Comparison of ENCODE assay signal across 8 mouse cellular contexts in genomic region chr10:80386735-80387471, GRCm38 (mm10). TPM values are rescaled to one million over a fixed set of nuclear protein-coding genes. Genes with fewer than 3 reads are reported as not detected.
DNase-seq lines count a peak whose midpoint lies in the region; ATAC-seq and TF ChIP-seq lines count a peak whose summit lies in the region.

No protein-coding gene starts in this region.

- TF ChIP-seq RAD21 in CH12.LX (IDR thresholded peaks at IDR 0.05; ENCODE audit: low read depth, low read length) = no peak

- 5% methylated on average over 81 of the region's 94 CpGs for WGBS in heart, adult 2 months
- WGBS in embryonic facial prominence, embryonic 13.5 days = under 1% methylated on average over 82 of the region's 94 CpGs
- under 1% methylated on average over 80 of the region's 94 CpGs for WGBS in intestine, embryonic 16.5 days
- under 1% methylated on average over 65 of the region's 94 CpGs for WGBS in midbrain, postnatal 0 days

- ATAC-seq in embryonic facial prominence, embryonic 13.5 days (ENCODE audit: insufficient number of reproducible peaks, insufficient read depth, low FRiP score, low TSS enrichment, low read depth) = no peak
- ATAC-seq in intestine, embryonic 16.5 days = peak; percentile 4; the same call in 1 of the 2 replicates
- no peak for ATAC-seq in midbrain, postnatal 0 days (ENCODE audit: low FRiP score)

- H3K36me3 ChIP-seq in heart, adult 2 months (ENCODE audit: control insufficient read depth, insufficient read depth, low read length) = no peaks in the 10 kb centered on the region
- H3K36me3 ChIP-seq in CH12.LX (replicated peaks in 1 of 2; ENCODE audit: control insufficient read depth in 1 of 2, insufficient read depth in 1 of 2, low read length in 1 of 2) = peaks cover 11 to 52% of the 10 kb centered on the region in 2 experiments
- H3K36me3 ChIP-seq in embryonic facial prominence, embryonic 13.5 days = peaks cover 57% of the 10 kb centered on the region
- H3K36me3 ChIP-seq in intestine, embryonic 16.5 days (ENCODE audit: control insufficient read depth, insufficient read depth, low read length) = peaks cover 9% of the 10 kb centered on the region
- peaks cover 15% of the 10 kb centered on the region for H3K36me3 ChIP-seq in midbrain, postnatal 0 days (ENCODE audit: insufficient read depth, low read length)

- peak; percentile 35 to 53 for DNase-seq in heart, adult 2 months
- DNase-seq in heart, postnatal 10 days = no peak
- DNase-seq in CH12.LX (ENCODE audit: extremely low read depth) = no peak
- DNase-seq in midbrain, postnatal 0 days (ENCODE audit: low spot score) = no peak
- DNase-seq in gastrocnemius, postnatal 25 days = no peak
- DNase-seq in frontal cortex, adult 2 months (ENCODE audit: extremely low spot score in 1 of 2, low spot score in 1 of 2) = no peak

- H3K9ac ChIP-seq in heart, adult 2 months (ENCODE audit: low read depth, low read length) = peak overlapping the region; percentile 91
- peak overlapping the region; percentile 57; the same call in 1 of the 2 replicates for H3K9ac ChIP-seq in CH12.LX (ENCODE audit: insufficient read depth, low read depth)
- H3K9ac ChIP-seq in embryonic facial prominence, embryonic 13.5 days = peak overlapping the region; percentile 98
- H3K9ac ChIP-seq in intestine, embryonic 16.5 days (ENCODE audit: low read depth, low read length) = peak overlapping the region; percentile 91
- H3K9ac ChIP-seq in midbrain, postnatal 0 days (replicated peaks; ENCODE audit: low read length, poor library complexity, severe bottlenecking) = peak overlapping the region; percentile 99

- H3K4me3 ChIP-seq in heart, adult 2 months = peak overlapping the region; percentile 57
- H3K4me3 ChIP-seq in CH12.LX (replicated peaks in 1 of 3; ENCODE audit: low read depth in 2 of 3, low read length in 2 of 3, poor library complexity in 1 of 3) = peak overlapping the region; percentile 13 to 68 (median 59)
- H3K4me3 ChIP-seq in embryonic facial prominence, embryonic 13.5 days = peak overlapping the region; percentile 91
- H3K4me3 ChIP-seq in intestine, embryonic 16.5 days (ENCODE audit: low read length) = peak overlapping the region; percentile 83
- H3K4me3 ChIP-seq in midbrain, postnatal 0 days (ENCODE audit: low read depth, low read length) = peak overlapping the region; percentile 59

- H3K79me2 ChIP-seq in heart, adult 2 months (replicated peaks; ENCODE audit: control insufficient read depth, insufficient read depth, low read length) = peaks cover 4% of the 10 kb centered on the region
- no peaks in the 10 kb centered on the region for H3K79me2 ChIP-seq in CH12.LX (replicated peaks; ENCODE audit: control insufficient read depth, extremely low read depth, insufficient read depth, poor library complexity, severe bottlenecking)

- intact Hi-C loops in heart, adult 2 months (cut with DNase I) = no loop called here
- intact Hi-C loops in heart, postnatal 10 days (cut with DNase I) = no loop called here

- in situ Hi-C loops in CH12.LX (cut with MboI; ENCODE audit: low pct_ligation_motif_present, low pct_unique_long_range_greater_than_20kb, low sequenced_read_pairs) = loop anchor here (5.0 kb wide), 1 partner anchor 40 kb away; no protein-coding TSS in a partner anchor

- no peaks in the 10 kb centered on the region for H3K27me3 ChIP-seq in heart, adult 2 months (ENCODE audit: control insufficient read depth, insufficient read depth, low read length)
- H3K27me3 ChIP-seq in CH12.LX (replicated peaks) = no peaks in the 10 kb centered on the region
- no peaks in the 10 kb centered on the region for H3K27me3 ChIP-seq in embryonic facial prominence, embryonic 13.5 days
- H3K27me3 ChIP-seq in intestine, embryonic 16.5 days (replicated peaks; ENCODE audit: control insufficient read depth, insufficient read depth, low read length) = no peaks in the 10 kb centered on the region
- H3K27me3 ChIP-seq in midbrain, postnatal 0 days (ENCODE audit: insufficient read depth, low read length) = no peaks in the 10 kb centered on the region

- TF ChIP-seq EP300 in heart, adult 2 months (IDR thresholded peaks at IDR 0.05; ENCODE audit: insufficient read depth, low read depth, low read length) = no peak
- TF ChIP-seq EP300 in CH12.LX (IDR thresholded peaks at IDR 0.05; ENCODE audit: low read length) = no peak

- H3K9me3 ChIP-seq in CH12.LX (replicated peaks; ENCODE audit: low read length) = no peaks in the 10 kb centered on the region
- no peaks in the 10 kb centered on the region for H3K9me3 ChIP-seq in embryonic facial prominence, embryonic 13.5 days
- no peaks in the 10 kb centered on the region for H3K9me3 ChIP-seq in intestine, embryonic 16.5 days (ENCODE audit: control insufficient read depth, low read length)
- H3K9me3 ChIP-seq in midbrain, postnatal 0 days (ENCODE audit: low read length) = no peaks in the 10 kb centered on the region

- dilution Hi-C loops in CH12.LX (cut with MboI; ENCODE audit: extremely low pct_ligation_motif_present, extremely low pct_unique_long_range_greater_than_20kb, low sequenced_read_pairs) = no loop called here

- TF ChIP-seq POLR2A in heart, adult 2 months (IDR thresholded peaks at IDR 0.05; ENCODE audit: insufficient read depth, low read depth, low read length) = no peak
- TF ChIP-seq POLR2A in CH12.LX (IDR thresholded peaks at IDR 0.05; ENCODE audit: low read depth, low read length) = no peak

- peak overlapping the region; percentile 23 for H3K27ac ChIP-seq in heart, adult 2 months
- H3K27ac ChIP-seq in CH12.LX (ENCODE audit: insufficient read depth, low read depth) = no peak overlapping the region
- H3K27ac ChIP-seq in embryonic facial prominence, embryonic 13.5 days = peak overlapping the region; percentile 92
- peak overlapping the region; percentile 82 for H3K27ac ChIP-seq in intestine, embryonic 16.5 days (ENCODE audit: low read length)
- H3K27ac ChIP-seq in midbrain, postnatal 0 days (ENCODE audit: low read depth, low read length) = peak overlapping the region; percentile 96

- H3K4me1 ChIP-seq in heart, adult 2 months (ENCODE audit: control insufficient read depth, insufficient read depth, low read length) = peaks cover 5% of the 10 kb centered on the region
- H3K4me1 ChIP-seq in CH12.LX (ENCODE audit: control insufficient read depth in 1 of 2, insufficient read depth in 2 of 2) = peaks cover 35 to 52% of the 10 kb centered on the region in 2 experiments
- H3K4me1 ChIP-seq in embryonic facial prominence, embryonic 13.5 days = peaks cover 41% of the 10 kb centered on the region
- H3K4me1 ChIP-seq in intestine, embryonic 16.5 days (ENCODE audit: control insufficient read depth, insufficient read depth, low read length) = peaks cover 36% of the 10 kb centered on the region
- peaks cover 16% of the 10 kb centered on the region for H3K4me1 ChIP-seq in midbrain, postnatal 0 days (ENCODE audit: insufficient read depth, low read length)

- no peak for TF ChIP-seq CTCF in heart, adult 2 months (IDR thresholded peaks at IDR 0.05)
- TF ChIP-seq CTCF in CH12.LX (conservative IDR thresholded peaks at IDR 0.05 in 1 of 2, IDR thresholded peaks at IDR 0.05 in 1 of 2; ENCODE audit: low read depth in 2 of 2, low read length in 2 of 2) = no peak
- TF ChIP-seq CTCF in midbrain, postnatal 0 days (IDR thresholded peaks at IDR 0.05) = no peak

- peak overlapping the region; percentile 35 for H3K4me2 ChIP-seq in CH12.LX (ENCODE audit: insufficient read depth, low read depth, poor library complexity, severe bottlenecking)
- peak overlapping the region; percentile 92 for H3K4me2 ChIP-seq in embryonic facial prominence, embryonic 13.5 days
- H3K4me2 ChIP-seq in intestine, embryonic 16.5 days (ENCODE audit: low read depth, low read length) = peak overlapping the region; percentile 90
- peak overlapping the region; percentile 94 for H3K4me2 ChIP-seq in midbrain, postnatal 0 days (ENCODE audit: low read depth, low read length, poor library complexity, severe bottlenecking)

RNA-seq across cellular contexts. Expression of gene Mex3d, which starts 0.6 kb away (rescaled TPM):
- total RNA-seq in heart, adult 2 months (2021) = 1 to 10 TPM; 7.3 to 7.5 TPM
- 5.8 and 7.9 TPM in 2 replicates for polyA plus RNA-seq in heart, adult 2 months (2012; rRNA removed)
- 10 to 100 TPM; 12.7 to 16.1 TPM for total RNA-seq in heart, postnatal 10 days (2021)
- 8.4 and 8.5 TPM in 2 replicates for total RNA-seq in CH12.LX (2012; rRNA removed)
- 4.9 and 6.6 TPM in 2 replicates for total RNA-seq in CH12.LX (2014; rRNA removed)
- polyA plus RNA-seq in CH12.LX (2012; ENCODE audit: insufficient read length, low read depth) = 4.7 and 5.9 TPM in 2 replicates
- 8.9 and 10.4 TPM in 2 replicates for polyA plus RNA-seq in embryonic facial prominence, embryonic 13.5 days (2015; fragmentation: Nextera tagmentation; extraction: Ambion mirVana)
- polyA plus RNA-seq in intestine, embryonic 16.5 days (2015; fragmentation: Nextera tagmentation; extraction: Ambion mirVana) = 1.9 and 2.7 TPM in 2 replicates
- 118 and 147 TPM in 2 replicates for total RNA-seq in midbrain, postnatal 0 days (2014; rRNA removed)
- 12.5 and 13.9 TPM in 2 replicates for polyA plus RNA-seq in midbrain, postnatal 0 days (2015; fragmentation: Nextera tagmentation; extraction: Ambion mirVana)
- 1 to 10 TPM; 3.9 to 4.3 TPM for total RNA-seq in gastrocnemius, postnatal 25 days (2021)
- 17.2 and 17.7 TPM in 2 replicates for polyA plus RNA-seq in frontal cortex, adult 2 months (2012; rRNA removed)

RNA-seq across cellular contexts. Expression of gene Mbd3, which starts 12.4 kb away (rescaled TPM):
- 10 to 100 TPM; 86.5 to 95.2 TPM for total RNA-seq in heart, adult 2 months (2021)
- 91.4 and 95.1 TPM in 2 replicates for polyA plus RNA-seq in heart, adult 2 months (2012; rRNA removed)
- 100 to 1,000 TPM; 102 to 105 TPM for total RNA-seq in heart, postnatal 10 days (2021)
- total RNA-seq in CH12.LX (2012; rRNA removed) (61.9 and 67.0 TPM in 2 replicates), CH12.LX (2014; rRNA removed) (48.7 and 51.5 TPM in 2 replicates)
- 131 and 133 TPM in 2 replicates for polyA plus RNA-seq in CH12.LX (2012; ENCODE audit: insufficient read length, low read depth)
- 263 and 297 TPM in 2 replicates for polyA plus RNA-seq in embryonic facial prominence, embryonic 13.5 days (2015; fragmentation: Nextera tagmentation; extraction: Ambion mirVana)
- polyA plus RNA-seq in intestine, embryonic 16.5 days (2015; fragmentation: Nextera tagmentation; extraction: Ambion mirVana) = 133 and 144 TPM in 2 replicates
- 30.4 and 47.0 TPM in 2 replicates for total RNA-seq in midbrain, postnatal 0 days (2014; rRNA removed)
- 154 and 157 TPM in 2 replicates for polyA plus RNA-seq in midbrain, postnatal 0 days (2015; fragmentation: Nextera tagmentation; extraction: Ambion mirVana)
- total RNA-seq in gastrocnemius, postnatal 25 days (2021) = 10 to 100 TPM; 78.7 to 93.6 TPM
- 200 and 215 TPM in 2 replicates for polyA plus RNA-seq in frontal cortex, adult 2 months (2012; rRNA removed)

RNA-seq across cellular contexts. Expression of gene Uqcr11, which starts 19.7 kb away (rescaled TPM):
- 1,000 to 10,000 TPM; 1,743 to 1,981 TPM for total RNA-seq in heart, adult 2 months (2021)
- polyA plus RNA-seq in heart, adult 2 months (2012; rRNA removed) = 5,192 and 5,251 TPM in 2 replicates
- total RNA-seq in heart, postnatal 10 days (2021) = 1,000 to 10,000 TPM; 1,658 to 1,691 TPM
- 466 and 529 TPM in 2 replicates for total RNA-seq in CH12.LX (2012; rRNA removed)
- 442 and 444 TPM in 2 replicates for total RNA-seq in CH12.LX (2014; rRNA removed)
- 206 and 248 TPM in 2 replicates for polyA plus RNA-seq in CH12.LX (2012; ENCODE audit: insufficient read length, low read depth)
- polyA plus RNA-seq in embryonic facial prominence, embryonic 13.5 days (2015; fragmentation: Nextera tagmentation; extraction: Ambion mirVana) = 447 and 479 TPM in 2 replicates
- 1,179 and 1,252 TPM in 2 replicates for polyA plus RNA-seq in intestine, embryonic 16.5 days (2015; fragmentation: Nextera tagmentation; extraction: Ambion mirVana)
- 295 and 379 TPM in 2 replicates for total RNA-seq in midbrain, postnatal 0 days (2014; rRNA removed)
- 638 and 795 TPM in 2 replicates for polyA plus RNA-seq in midbrain, postnatal 0 days (2015; fragmentation: Nextera tagmentation; extraction: Ambion mirVana)
- total RNA-seq in gastrocnemius, postnatal 25 days (2021) = 100 to 1,000 TPM; 913 to 952 TPM
- 1,306 and 1,773 TPM in 2 replicates for polyA plus RNA-seq in frontal cortex, adult 2 months (2012; rRNA removed)

RNA-seq across cellular contexts. Expression of gene Plk5, which starts 30.6 kb away (rescaled TPM):
- under 1 TPM; 0.50 to 0.63 TPM for total RNA-seq in heart, adult 2 months (2021)
- polyA plus RNA-seq in heart, adult 2 months (2012; rRNA removed) = 2.0 and 2.7 TPM in 2 replicates
- under 1 TPM in 1 of 2 experiments, not detected in 1; 0.25 TPM for total RNA-seq in heart, postnatal 10 days (2021)
- not detected in 2 replicates for total RNA-seq in CH12.LX (2012; rRNA removed)
- not detected in 2 replicates for total RNA-seq in CH12.LX (2014; rRNA removed)
- not detected in 2 replicates for polyA plus RNA-seq in CH12.LX (2012; ENCODE audit: insufficient read length, low read depth)
- polyA plus RNA-seq in embryonic facial prominence, embryonic 13.5 days (2015; fragmentation: Nextera tagmentation; extraction: Ambion mirVana) = 1.8 and 2.6 TPM in 2 replicates
- 0.39 and 0.64 TPM in 2 replicates for polyA plus RNA-seq in intestine, embryonic 16.5 days (2015; fragmentation: Nextera tagmentation; extraction: Ambion mirVana)
- 17.5 and 23.1 TPM in 2 replicates for total RNA-seq in midbrain, postnatal 0 days (2014; rRNA removed)
- 12.5 and 12.8 TPM in 2 replicates for polyA plus RNA-seq in midbrain, postnatal 0 days (2015; fragmentation: Nextera tagmentation; extraction: Ambion mirVana)
- total RNA-seq in gastrocnemius, postnatal 25 days (2021) = under 1 TPM; 0.13 TPM
- 24.9 and 33.3 TPM in 2 replicates for polyA plus RNA-seq in frontal cortex, adult 2 months (2012; rRNA removed)

RNA-seq across cellular contexts. Expression of gene Adamtsl5, which starts 38.7 kb away (rescaled TPM):
- total RNA-seq in heart, adult 2 months (2021) = 10 to 100 TPM; 71.9 to 84.5 TPM
- polyA plus RNA-seq in heart, adult 2 months (2012; rRNA removed) = 80.9 and 85.2 TPM in 2 replicates
- 10 to 100 TPM; 36.9 to 42.9 TPM for total RNA-seq in heart, postnatal 10 days (2021)
- total RNA-seq in CH12.LX (2012; rRNA removed) (0.38 and 0.55 TPM in 2 replicates), CH12.LX (2014; rRNA removed) (0.16 and 0.27 TPM in 2 replicates)
- 0.07 and 0.16 TPM in 2 replicates for polyA plus RNA-seq in CH12.LX (2012; ENCODE audit: insufficient read length, low read depth)
- polyA plus RNA-seq in embryonic facial prominence, embryonic 13.5 days (2015; fragmentation: Nextera tagmentation; extraction: Ambion mirVana) = 3.2 and 4.3 TPM in 2 replicates
- polyA plus RNA-seq in intestine, embryonic 16.5 days (2015; fragmentation: Nextera tagmentation; extraction: Ambion mirVana) = 28.2 and 37.2 TPM in 2 replicates
- total RNA-seq in midbrain, postnatal 0 days (2014; rRNA removed) = 0.71 and 0.77 TPM in 2 replicates
- 0.62 and 0.71 TPM in 2 replicates for polyA plus RNA-seq in midbrain, postnatal 0 days (2015; fragmentation: Nextera tagmentation; extraction: Ambion mirVana)
- total RNA-seq in gastrocnemius, postnatal 25 days (2021) = 10 to 100 TPM; 38.8 to 70.8 TPM
- polyA plus RNA-seq in frontal cortex, adult 2 months (2012; rRNA removed) = 5.6 and 7.3 TPM in 2 replicates

Comparison
In these comparisons a context has a peak if more than half of its experiments do, and no peak if none do; other contexts are left out.
1. DNase-seq: peak in heart, adult 2 months (2 of 2); none in heart, postnatal 10 days (0 of 2), CH12.LX (single experiment), midbrain, postnatal 0 days (single experiment), gastrocnemius, postnatal 25 days (single experiment) and frontal cortex, adult 2 months (0 of 2).
2. H3K4me2 ChIP-seq: peak in every context shown above with its lines; median percentile 94 in midbrain, postnatal 0 days; 92 in embryonic facial prominence, embryonic 13.5 days; 90 in intestine, embryonic 16.5 days; 35 in CH12.LX.
3. Peak in every context shown above with its lines, with median percentiles within 50 percentile points of each other: H3K4me3 ChIP-seq and H3K9ac ChIP-seq.